In genomic region chr6:94631051-94631778, GRCm38 (mm10) we compare ENCODE assay signal across 10 mouse cellular contexts.
DNase-seq lines count a peak whose midpoint lies in the region; ATAC-seq and TF ChIP-seq lines count a peak whose summit lies in the region.
"Had no signal": no experiment of that assay in that cellular context is flagged by ENCODE, and none has a peak within 500 bp of the region (broad histone marks: within the 10 kb centered on the region; RNA-seq: fewer than 3 reads in every experiment).

No protein-coding gene starts in this region.

- DNase-seq in midbrain, embryonic 14.5 days: peak; percentile 67
- DNase-seq in spleen, postnatal 10 days (ENCODE audit: low spot score in 2 of 2): no peak
- no peak for DNase-seq in kidney, postnatal 10 days
- DNase-seq in adrenal gland, postnatal 36 days: no peak
- DNase-seq: kidney, postnatal 4 days had no signal

- ATAC-seq in intestine, embryonic 15.5 days: no peak
- no peak for ATAC-seq in intestine, postnatal 0 days
- ATAC-seq in hindbrain, embryonic 15.5 days (ENCODE audit: low FRiP score, low read depth): peak; percentile 88
- ATAC-seq in midbrain, embryonic 14.5 days (ENCODE audit: low FRiP score, low TSS enrichment): peak; percentile 86

- no peak for TF ChIP-seq POLR2A in cortical plate, adult 2 months (IDR thresholded peaks at IDR 0.05; ENCODE audit: extremely low read depth, insufficient read depth, low read length)

- WGBS in intestine, embryonic 15.5 days: 62% methylated on average over 7 of the region's 7 CpGs
- WGBS in intestine, postnatal 0 days: 70% methylated on average over 7 of the region's 7 CpGs
- WGBS in hindbrain, embryonic 15.5 days: 39% methylated on average over 7 of the region's 7 CpGs
- WGBS in midbrain, embryonic 14.5 days: 31% methylated on average over 7 of the region's 7 CpGs

- no peak overlapping the region for H3K4me2 ChIP-seq in intestine, embryonic 15.5 days (replicated peaks)
- no peak overlapping the region for H3K4me2 ChIP-seq in intestine, postnatal 0 days (replicated peaks; ENCODE audit: low read depth)
- no peak overlapping the region for H3K4me2 ChIP-seq in hindbrain, embryonic 15.5 days
- no peak overlapping the region for H3K4me2 ChIP-seq in midbrain, embryonic 14.5 days (ENCODE audit: low read length)

- H3K4me3 ChIP-seq in intestine, embryonic 15.5 days (replicated peaks): no peak overlapping the region
- H3K4me3 ChIP-seq in intestine, postnatal 0 days (ENCODE audit: low read depth, low read length): no peak overlapping the region
- no peak overlapping the region for H3K4me3 ChIP-seq in cortical plate, adult 2 months (ENCODE audit: insufficient read depth, low read length)
- no peak overlapping the region for H3K4me3 ChIP-seq in hindbrain, embryonic 15.5 days
- no peak overlapping the region for H3K4me3 ChIP-seq in midbrain, embryonic 14.5 days (replicated peaks; ENCODE audit: low read depth, low read length)

- peaks cover 19% of the 10 kb centered on the region for H3K4me1 ChIP-seq in intestine, embryonic 15.5 days (replicated peaks)
- H3K4me1 ChIP-seq in intestine, postnatal 0 days (replicated peaks; ENCODE audit: control insufficient read depth, insufficient read depth, low read length): no peaks in the 10 kb centered on the region
- H3K4me1 ChIP-seq in cortical plate, adult 2 months (ENCODE audit: control insufficient read depth, insufficient read depth, low read length): peaks cover 5% of the 10 kb centered on the region; the same call in 1 of the 2 replicates
- peaks cover 47% of the 10 kb centered on the region for H3K4me1 ChIP-seq in hindbrain, embryonic 15.5 days (replicated peaks)
- H3K4me1 ChIP-seq in midbrain, embryonic 14.5 days (ENCODE audit: control insufficient read depth, insufficient read depth, low read length): peaks cover 16% of the 10 kb centered on the region

- peaks cover 4% of the 10 kb centered on the region for H3K36me3 ChIP-seq in intestine, embryonic 15.5 days
- H3K36me3 ChIP-seq in intestine, postnatal 0 days (ENCODE audit: control insufficient read depth, insufficient read depth): peaks cover 23% of the 10 kb centered on the region; the same call in 1 of the 2 replicates
- no peaks in the 10 kb centered on the region for H3K36me3 ChIP-seq in hindbrain, embryonic 15.5 days
- no peaks in the 10 kb centered on the region for H3K36me3 ChIP-seq in midbrain, embryonic 14.5 days (ENCODE audit: control insufficient read depth, insufficient read depth, low read length)

- no peaks in the 10 kb centered on the region for H3K9me3 ChIP-seq in intestine, embryonic 15.5 days
- no peaks in the 10 kb centered on the region for H3K9me3 ChIP-seq in intestine, postnatal 0 days (ENCODE audit: control insufficient read depth)
- H3K9me3 ChIP-seq in hindbrain, embryonic 15.5 days: no peaks in the 10 kb centered on the region
- H3K9me3 ChIP-seq in midbrain, embryonic 14.5 days (ENCODE audit: control insufficient read depth, low read length): no peaks in the 10 kb centered on the region
- H3K9me3 ChIP-seq: G1E had no signal

- no peak overlapping the region for H3K9ac ChIP-seq in intestine, embryonic 15.5 days
- H3K9ac ChIP-seq in intestine, postnatal 0 days (ENCODE audit: low read depth, low read length): no peak overlapping the region
- H3K9ac ChIP-seq in hindbrain, embryonic 15.5 days: no peak overlapping the region
- H3K9ac ChIP-seq in midbrain, embryonic 14.5 days (replicated peaks; ENCODE audit: low read length): no peak overlapping the region

- H3K27ac ChIP-seq in intestine, embryonic 15.5 days: peak overlapping the region; percentile 38; the same call in 1 of the 2 replicates
- no peak overlapping the region for H3K27ac ChIP-seq in intestine, postnatal 0 days (ENCODE audit: low read depth, low read length)
- H3K27ac ChIP-seq in cortical plate, adult 2 months (ENCODE audit: insufficient read depth, low read length): peak overlapping the region; percentile 40; the same call in 1 of the 2 replicates
- peak overlapping the region; percentile 78 for H3K27ac ChIP-seq in hindbrain, embryonic 15.5 days (replicated peaks)
- peak overlapping the region; percentile 75 for H3K27ac ChIP-seq in midbrain, embryonic 14.5 days (replicated peaks; ENCODE audit: low read depth, low read length)

- H3K27me3 ChIP-seq in intestine, embryonic 15.5 days (replicated peaks): no peaks in the 10 kb centered on the region
- H3K27me3 ChIP-seq in intestine, postnatal 0 days (replicated peaks; ENCODE audit: control insufficient read depth, insufficient read depth, low read length): no peaks in the 10 kb centered on the region
- H3K27me3 ChIP-seq in hindbrain, embryonic 15.5 days: no peaks in the 10 kb centered on the region
- no peaks in the 10 kb centered on the region for H3K27me3 ChIP-seq in midbrain, embryonic 14.5 days (ENCODE audit: control insufficient read depth, insufficient read depth, low read length)

- TF ChIP-seq CTCF in intestine, postnatal 0 days (IDR thresholded peaks at IDR 0.05; ENCODE audit: low read depth): no peak
- TF ChIP-seq CTCF in cortical plate, adult 2 months (IDR thresholded peaks at IDR 0.05; ENCODE audit: extremely low read depth, insufficient read depth, low read length): no peak

Comparison
In these comparisons a context has a peak if more than half of its experiments do, and no peak if none do; other contexts are left out.
1. ATAC-seq: peak in hindbrain, embryonic 15.5 days (single experiment) and midbrain, embryonic 14.5 days (single experiment); none in intestine, embryonic 15.5 days (single experiment) and intestine, postnatal 0 days (single experiment).